Mouse (Mus musculus) skeletal muscle tissue, postnatal 0 days (tissue): ENCODE results near the gene Ssr2. TPM values are rescaled to one million over a fixed set of nuclear protein-coding genes. Genes with fewer than 3 reads are reported as not detected.

Experiments used
- microRNA counts: library from miRNA; unstranded; fragments of <30 nt; microRNA quantifications from one replicate; lab custom pipeline; 2015
- microRNA-seq, 2 experiments: library from miRNA; unstranded; fragments of <30 nt; microRNA quantifications; one replicate each; pipeline ENCODE4; 2016
- polyA plus RNA-seq: library from polyadenylated mRNA; unstranded; fragments of >200 nt; fragmentation: Nextera tagmentation; extraction: Ambion mirVana; gene quantifications from 2 replicates; pipeline ENCODE4 v1.2.1, GENCODE M21; 2015

The Ssr2 gene
- polyA plus RNA-seq: 123 and 159 TPM in 2 replicates

GRCm38 (mm10) chr3:88575540-88575939 lies at the start of gene Ssr2:
Ssr2 (plus strand) TSS chr3:88575876.

GRCm38 (mm10) chr3:88532299-88532674 lies 43.4 kb upstream of the Ssr2 start, which contains the start of gene Mex3a:
Mex3a (plus strand) TSS chr3:88532395.

GRCm38 (mm10) chr3:88548180-88548917 lies 27.3 kb upstream of the Ssr2 start, which contains the start of gene Rab25:
Rab25 (minus strand) TSS chr3:88548300.

GRCm38 (mm10) chr3:88552676-88553524 lies 22.8 kb upstream of the Ssr2 start, which contains the start of gene Lamtor2:
Lamtor2 (minus strand) TSS chr3:88553074.

GRCm38 (mm10) chr3:88553525-88553879 lies 22.2 kb upstream of the Ssr2 start, which contains the start of gene Ubqln4:
Ubqln4 (plus strand) TSS chr3:88553758.

GRCm38 (mm10) chr3:88605666-88606065 lies 30.0 kb downstream of the Ssr2 start, which contains the start of gene Arhgef2:
Arhgef2 (plus strand) TSS chr3:88605966.

MicroRNAs within 50 kb of the gene (microRNA counts, 519-probe panel; counts per million panel counts)
- 296 counts per million, percentile 58 among the panel's probes with 10 or more counts for microRNA mmu-miR-1905 (lab: Ali Mortazavi, UCI)

Small RNAs within 50 kb of the gene (microRNA-seq; reads per million reads assigned to microRNA genes)
- 0 reads per million in 2 experiments for gene Mir1905

Other genes starting within 250 kb of the Ssr2 start
- 1.2 and 2.7 TPM in 2 replicates for gene Tmem79, start 239.7 kb upstream of the Ssr2 start, polyA plus RNA-seq
- 20.1 and 21.9 TPM in 2 replicates for gene Smg5, start 239.6 kb upstream of the Ssr2 start, polyA plus RNA-seq
- 2.0 and 2.7 TPM in 2 replicates for gene Paqr6, start 211.3 kb upstream of the Ssr2 start, polyA plus RNA-seq
- not detected in 2 replicates for gene Bglap3, start 203.1 kb upstream of the Ssr2 start, polyA plus RNA-seq
- gene Bglap2, start 197.2 kb upstream of the Ssr2 start, polyA plus RNA-seq: not detected in 2 replicates
- gene Bglap, start 191.4 kb upstream of the Ssr2 start, polyA plus RNA-seq: not detected in 2 replicates
- gene Pmf1, start 165.5 kb upstream of the Ssr2 start, polyA plus RNA-seq: 48.7 and 61.8 TPM in 2 replicates
- gene Slc25a44, start 150.7 kb upstream of the Ssr2 start, polyA plus RNA-seq: 7.8 and 9.0 TPM in 2 replicates
- gene Sema4a, start 114.7 kb upstream of the Ssr2 start, polyA plus RNA-seq: 1.8 and 3.0 TPM in 2 replicates
- 374 and 437 TPM in 2 replicates for gene Lmna, start 65.9 kb upstream of the Ssr2 start, polyA plus RNA-seq
- gene Mex3a, start 43.5 kb upstream of the Ssr2 start, polyA plus RNA-seq: 2.9 TPM in 2 replicates
- gene Rab25, start 27.6 kb upstream of the Ssr2 start, polyA plus RNA-seq: 0.22 and 4.9 TPM in 2 replicates
- gene Lamtor2, start 22.8 kb upstream of the Ssr2 start, polyA plus RNA-seq: 99.9 and 111 TPM in 2 replicates
- 23.9 and 24.8 TPM in 2 replicates for gene Ubqln4, start 22.1 kb upstream of the Ssr2 start, polyA plus RNA-seq
- gene Arhgef2, start 30.1 kb downstream of the Ssr2 start, polyA plus RNA-seq: 78.9 and 79.6 TPM in 2 replicates
- gene Rxfp4, start 77.3 kb downstream of the Ssr2 start, polyA plus RNA-seq: not detected in 2 replicates
- 32.3 and 34.5 TPM in 2 replicates for gene Khdc4, start 109.9 kb downstream of the Ssr2 start, polyA plus RNA-seq
- 49.5 and 51.0 TPM in 2 replicates for gene Rit1, start 141.0 kb downstream of the Ssr2 start, polyA plus RNA-seq
- gene Syt11, start 199.3 kb downstream of the Ssr2 start, polyA plus RNA-seq: 3.5 and 3.6 TPM in 2 replicates